Mouse (Mus musculus) neutrophil, adult 5-6 weeks (primary cell): ENCODE results near the gene Cfdp1. TPM values are rescaled to one million over a fixed set of nuclear protein-coding genes. Genes with fewer than 3 reads are reported as not detected.

Source experiments
- ATAC-seq: fragments of 151-379, 151-347 bp; 2 replicates; pipeline ENCODE4 v1.8.0; 2017; ENCODE audit warnings: mild to moderate bottlenecking, moderate TSS enrichment; ENCODE audit not compliant: insufficient number of reproducible peaks, poor library complexity, low FRiP score, severe bottlenecking; ENCODE audit errors: extremely low read depth
- total RNA-seq: library from RNA; stranded (forward); fragments of 200-1000 nt; gene quantifications from 2 replicates; pipeline ENCODE4 v1.2.3, GENCODE M21; 2017

Cfdp1 gene
- total RNA-seq, 1 experiment from 2014 or later = 89.3 TPM

DNA sequence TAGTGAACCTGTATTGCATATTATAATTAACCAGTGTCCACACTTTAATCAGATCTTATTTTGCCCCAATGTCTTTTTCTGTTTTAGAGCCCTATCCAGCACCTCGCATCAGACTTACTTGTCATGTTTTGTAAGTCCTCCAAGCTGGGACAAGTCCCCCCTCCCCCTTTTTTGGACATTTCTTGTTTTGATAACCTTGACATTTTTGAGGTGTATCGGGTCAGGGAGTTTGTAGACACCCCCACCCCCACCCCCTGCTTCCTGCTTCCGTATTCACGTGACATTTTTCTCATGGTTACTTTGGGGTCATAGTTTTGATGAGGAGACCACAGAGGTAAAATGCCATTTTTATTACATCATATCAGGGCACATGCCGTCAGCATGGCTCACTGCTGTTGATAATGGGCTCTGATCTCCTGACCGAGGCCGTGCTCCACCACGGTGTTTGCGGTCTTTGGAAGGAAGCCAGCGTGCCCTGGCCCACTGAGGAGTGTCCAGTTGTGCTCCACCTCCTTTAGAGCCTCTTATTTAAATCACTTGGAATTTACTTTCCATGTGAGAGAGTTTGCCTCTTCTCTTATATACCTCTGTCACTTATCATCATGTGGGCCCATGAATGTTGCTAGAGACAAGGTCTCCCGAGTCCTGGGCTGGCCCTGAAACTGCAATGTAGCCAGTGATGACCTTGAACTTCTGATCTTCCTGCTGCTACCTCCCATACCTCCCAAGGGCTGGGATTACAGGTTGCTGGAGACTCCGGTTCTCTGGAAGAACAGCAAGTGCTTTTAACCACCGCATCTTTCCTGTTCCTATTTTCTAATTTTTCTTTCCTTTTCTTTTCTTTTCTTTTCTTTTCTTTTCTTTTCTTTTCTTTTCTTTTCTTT, 107.3 kb downstream of the Cfdp1 start:
- no peak for ATAC-seq

- no peak for ATAC-seq
Observed at GRCm38 (mm10) chr8:111745591-111746418, 108.3 kb downstream of the Cfdp1 start.

DNA sequence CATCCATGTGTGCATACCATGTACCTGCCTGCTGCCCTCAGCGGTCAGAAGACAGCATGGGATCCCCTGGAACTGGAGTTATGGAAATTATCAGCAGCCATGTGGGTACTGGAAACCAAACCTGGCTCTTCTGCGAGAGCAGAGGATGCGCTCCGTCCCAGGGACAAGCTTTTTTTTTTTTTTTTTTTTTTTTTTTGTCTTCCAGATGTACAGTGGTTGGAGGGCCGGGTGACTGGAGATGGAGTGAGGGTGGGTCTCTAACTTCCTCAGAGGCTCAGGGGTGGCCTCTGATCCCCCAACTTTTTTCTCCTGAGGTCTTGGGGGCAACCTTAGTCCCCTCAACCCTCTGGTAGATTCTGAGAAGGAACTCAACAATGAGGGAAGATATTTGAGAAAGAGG, 109.0 kb downstream of the Cfdp1 start:
- no peak for ATAC-seq

GRCm38 (mm10) chr8:111743792-111744696, 110.0 kb downstream of the Cfdp1 start, which contains the start of gene Bcar1:
Gene Bcar1, minus strand, starts transcription at chr8:111743809.
- ATAC-seq = no peak

GRCm38 (mm10) chr8:111743101-111743791, 110.8 kb downstream of the Cfdp1 start:
- no peak for ATAC-seq

- no peak for ATAC-seq
Observed at GRCm38 (mm10) chr8:111742261-111743037, 111.6 kb downstream of the Cfdp1 start.

DNA sequence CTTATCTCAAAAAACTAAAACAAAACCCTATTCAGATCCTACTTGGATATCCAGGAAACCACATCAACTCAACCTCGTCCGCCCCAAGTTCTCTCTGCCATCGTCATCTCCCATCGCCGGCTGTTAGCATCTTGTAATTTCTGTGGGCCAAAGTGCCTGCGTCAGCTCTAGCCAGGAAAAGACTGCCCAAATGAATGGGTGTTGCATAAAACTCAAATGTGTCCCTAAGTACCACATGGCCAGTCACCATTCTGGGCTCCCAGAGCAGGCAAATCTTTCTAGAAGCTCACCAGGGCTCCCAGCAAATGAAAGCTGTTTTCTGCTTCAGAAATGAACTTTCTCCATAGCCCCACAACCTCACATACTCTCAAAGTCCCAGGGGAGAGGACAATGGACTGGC, 112.5 kb downstream of the Cfdp1 start:
- ATAC-seq = no peak

- no peak for ATAC-seq
Observed at GRCm38 (mm10) chr8:111740994-111741393, 113.1 kb downstream of the Cfdp1 start.

GRCm38 (mm10) chr8:111740301-111740711, 113.8 kb downstream of the Cfdp1 start:
- no peak for ATAC-seq

DNA sequence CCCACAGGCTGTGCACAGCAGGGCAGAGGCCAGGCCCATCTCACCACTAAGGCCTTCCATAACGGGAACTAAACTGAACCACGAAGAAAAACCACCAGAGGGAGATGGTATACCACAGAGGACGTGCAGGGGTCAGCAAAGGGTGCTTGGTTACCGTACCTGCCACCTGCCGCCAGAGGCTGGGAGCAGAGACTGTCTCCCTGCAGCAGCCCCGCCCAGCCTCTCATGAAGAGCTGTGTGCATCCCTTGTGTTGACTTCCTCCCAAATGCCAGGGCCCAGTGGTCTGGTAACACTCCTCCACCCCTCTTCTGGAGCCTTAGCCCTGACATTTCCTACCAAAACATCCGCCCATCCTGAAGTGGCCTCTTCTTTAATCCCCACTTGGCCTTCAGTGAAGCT, 114.5 kb downstream of the Cfdp1 start:
- ATAC-seq = no peak

GRCm38 (mm10) chr8:111738867-111739266, 115.2 kb downstream of the Cfdp1 start:
- ATAC-seq = no peak

DNA sequence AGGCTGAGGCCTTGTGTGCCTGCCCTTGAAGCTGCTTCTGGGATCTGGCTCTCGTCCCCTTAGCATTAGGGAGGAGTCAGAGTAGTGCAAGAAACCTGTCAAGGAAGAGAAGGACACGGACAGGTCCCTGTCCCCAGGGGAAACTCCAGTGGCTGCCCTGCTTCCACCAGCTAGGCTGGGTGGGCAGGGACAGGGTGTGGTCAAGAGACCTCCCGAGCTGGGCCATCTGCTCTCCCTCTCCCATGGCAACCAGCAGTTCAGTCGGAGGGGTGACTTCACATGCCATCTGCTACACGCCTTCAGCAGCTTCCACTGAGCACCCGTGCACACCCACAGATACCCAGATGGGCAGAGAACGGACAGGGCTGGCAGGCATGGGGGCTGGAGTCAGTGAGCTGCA, 117.8 kb downstream of the Cfdp1 start:
- no peak for ATAC-seq

DNA sequence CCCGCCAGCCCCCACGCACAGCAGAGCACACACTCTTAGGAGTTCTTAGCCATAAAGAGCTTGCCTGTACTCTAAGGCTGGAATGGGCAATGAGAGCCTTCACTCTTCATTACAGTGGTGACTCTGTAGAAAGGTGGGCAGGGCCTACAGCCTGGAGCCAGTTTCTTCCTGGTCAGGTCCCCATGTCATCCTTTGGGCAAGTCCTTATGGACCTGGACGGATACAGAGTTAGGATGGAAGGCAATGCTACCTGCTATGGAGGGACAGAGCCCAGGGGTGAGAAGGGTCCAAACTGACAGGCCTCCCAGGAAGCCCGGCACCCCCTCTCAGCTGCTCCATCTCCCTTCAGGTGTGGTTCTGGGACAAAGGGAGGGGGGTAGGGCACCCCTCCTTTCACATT, 118.3 kb downstream of the Cfdp1 start:
- ATAC-seq = no peak

DNA sequence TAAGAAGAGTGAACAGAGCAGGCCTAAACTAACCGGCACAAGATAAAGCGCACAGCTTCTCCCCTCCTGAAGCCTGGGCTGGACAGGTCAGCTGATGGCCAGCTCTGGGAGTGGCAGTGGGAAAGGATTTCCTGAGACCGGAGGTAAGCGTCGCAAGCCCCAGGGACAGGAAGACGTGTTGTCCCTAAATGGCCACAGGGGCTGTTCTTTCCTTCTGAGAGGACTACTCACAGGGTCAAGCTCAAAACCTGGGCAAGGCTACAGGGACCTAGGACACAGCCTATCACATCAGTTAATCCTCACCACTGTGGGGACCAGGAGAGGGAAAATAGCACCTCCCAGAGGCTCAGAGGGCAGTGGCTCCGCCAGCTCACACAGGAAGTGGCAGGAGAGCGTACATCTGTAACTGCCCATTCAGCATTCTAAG, 118.7 kb downstream of the Cfdp1 start:
- no peak for ATAC-seq

- no peak for ATAC-seq
Observed at GRCm38 (mm10) chr8:111734244-111734960, 119.7 kb downstream of the Cfdp1 start.

DNA sequence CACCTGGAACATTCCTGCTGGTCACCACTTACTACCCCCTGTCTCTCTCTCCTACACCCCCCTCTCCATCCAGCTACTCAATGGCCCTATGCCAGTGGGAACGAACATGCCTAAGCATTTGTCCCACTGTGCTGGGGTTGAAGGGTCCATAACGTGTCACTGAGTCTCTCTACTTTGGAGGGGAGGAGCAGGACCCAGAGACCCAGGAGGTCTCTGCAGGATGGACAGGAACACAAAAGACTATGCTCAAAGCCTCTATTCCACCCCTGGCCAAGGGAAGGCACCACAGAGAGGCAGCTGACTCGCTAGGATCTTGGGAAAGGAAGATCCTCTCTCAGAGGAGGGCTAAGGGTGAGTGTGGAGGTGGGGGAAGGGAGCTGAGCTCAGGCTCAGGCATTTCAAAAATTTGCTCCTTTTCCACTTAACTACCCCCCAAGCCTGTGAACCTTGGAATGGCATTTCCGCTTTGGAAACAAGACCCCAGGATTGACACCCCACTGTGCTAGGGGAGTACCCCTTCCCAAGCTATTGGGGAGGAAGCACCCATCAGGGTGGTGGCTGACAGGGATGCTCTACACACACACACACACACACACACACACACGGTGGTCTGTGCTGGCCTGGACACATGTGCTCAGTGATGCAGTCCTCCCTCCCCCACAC, 120.4 kb downstream of the Cfdp1 start:
- no peak for ATAC-seq
